Comparison of ENCODE assay signal across 16 mouse cellular contexts in the genomic region with DNA sequence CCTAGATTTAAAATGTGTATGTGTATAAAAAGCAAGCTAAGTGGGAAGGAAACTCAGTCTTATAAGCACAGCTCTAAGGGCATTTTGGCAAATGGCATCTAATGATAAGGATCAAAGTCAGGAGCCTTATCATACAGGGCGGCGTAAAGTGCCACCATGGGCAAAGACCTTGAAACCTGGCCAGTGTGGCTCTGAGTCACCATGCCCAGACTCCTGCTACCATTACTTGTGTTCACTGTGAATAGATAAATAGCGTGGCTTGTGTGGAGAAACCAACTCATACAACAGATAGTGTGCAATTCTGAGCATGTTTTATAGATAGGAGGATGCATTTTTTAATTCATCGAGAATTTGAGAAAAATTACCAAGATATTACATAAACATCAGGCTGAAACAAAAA.
"Had no signal": no experiment of that assay in that cellular context is flagged by ENCODE, and none has a peak within 500 bp of the region (broad histone marks: within the 10 kb centered on the region; RNA-seq: fewer than 3 reads in every experiment).

No protein-coding gene starts in this region.

- H3K27me3 ChIP-seq: liver, embryonic 13.5 days; midbrain, embryonic 12.5 days; neural tube, embryonic 13.5 days had no signal

- ATAC-seq: midbrain, embryonic 16.5 days had no signal

- H3K27ac ChIP-seq: left cerebral cortex, adult 2 months; liver, embryonic 13.5 days; midbrain, embryonic 12.5 days; neural tube, embryonic 13.5 days had no signal

- H3K4me2 ChIP-seq: liver, embryonic 13.5 days; midbrain, embryonic 12.5 days; neural tube, embryonic 13.5 days had no signal

- H3K9me3 ChIP-seq: liver, embryonic 13.5 days; midbrain, embryonic 12.5 days; neural tube, embryonic 13.5 days had no signal

- H3K36me3 ChIP-seq: liver, embryonic 13.5 days; midbrain, embryonic 12.5 days; neural tube, embryonic 13.5 days had no signal

- H3K4me3 ChIP-seq: liver, embryonic 13.5 days; midbrain, embryonic 12.5 days; myocyte; neural tube, embryonic 13.5 days had no signal

- H3K4me1 ChIP-seq: liver, embryonic 13.5 days; midbrain, embryonic 12.5 days; neural tube, embryonic 13.5 days had no signal

- H3K9ac ChIP-seq: liver, embryonic 13.5 days; midbrain, embryonic 12.5 days; neural tube, embryonic 13.5 days had no signal

- DNase-seq: kidney, adult 9 months; kidney, postnatal 14 days; kidney, postnatal 4 days; liver, embryonic 13.5 days; lung, adult 2 months; lung, postnatal 14 days; lung, postnatal 4 days; retina, postnatal 1 day; right cerebral cortex, postnatal 25 days; spleen, adult 18-20 months; thymus, adult 18-20 months had no signal
